Mouse (Mus musculus) A20 (cell line): ENCODE results near the gene Enpp1.
A peak's percentile ranks its signal among the peaks of the same experiment; 100 is the strongest.

Experiments used
- DNase-seq: peaks from one replicate; pipeline ENCODE4 v3.0.0-alpha.2; 2011; ENCODE audit warnings: low read depth, low spot score

Enpp1 gene

GRCm38 (mm10) chr10:24711071-24711470 is 888 bp downstream of the Enpp1 start:
- peak; percentile 74 for DNase-seq

- peak; percentile 69 for DNase-seq
These were observed 1.6 kb downstream of the Enpp1 start for GRCm38 (mm10) chr10:24710361-24710760.

GRCm38 (mm10) chr10:24707745-24708144 is 4.2 kb downstream of the Enpp1 start:
- no peak for DNase-seq

GRCm38 (mm10) chr10:24706431-24707140 is 5.4 kb downstream of the Enpp1 start:
- no peak for DNase-seq

- DNase-seq, result no peak
These were observed 9.3 kb downstream of the Enpp1 start for GRCm38 (mm10) chr10:24702698-24703097.

GRCm38 (mm10) chr10:24698131-24698775 is 13.7 kb downstream of the Enpp1 start:
- no peak for DNase-seq

GRCm38 (mm10) chr10:24696761-24697160 is 15.2 kb downstream of the Enpp1 start:
- DNase-seq, result no peak

GRCm38 (mm10) chr10:24695786-24696185 is 16.2 kb downstream of the Enpp1 start:
- no peak for DNase-seq

- DNase-seq, result no peak
These were observed 29.3 kb downstream of the Enpp1 start for GRCm38 (mm10) chr10:24682518-24683104.

- no peak for DNase-seq
These were observed 34.3 kb downstream of the Enpp1 start for GRCm38 (mm10) chr10:24677681-24678080.

- no peak for DNase-seq
These were observed 37.7 kb downstream of the Enpp1 start for GRCm38 (mm10) chr10:24674261-24674660.

GRCm38 (mm10) chr10:24672948-24673347 is 39.0 kb downstream of the Enpp1 start:
- DNase-seq, result no peak

GRCm38 (mm10) chr10:24670548-24670947 is 41.4 kb downstream of the Enpp1 start:
- no peak for DNase-seq

- DNase-seq, result no peak
These were observed 60.9 kb downstream of the Enpp1 start for GRCm38 (mm10) chr10:24650990-24651569.

GRCm38 (mm10) chr10:24647996-24648738 is 63.8 kb downstream of the Enpp1 start:
- no peak for DNase-seq

- DNase-seq, result no peak
These were observed 66.8 kb downstream of the Enpp1 start for GRCm38 (mm10) chr10:24645169-24645568.

GRCm38 (mm10) chr10:24642796-24643580 is 69.0 kb downstream of the Enpp1 start:
- peak; percentile 34 for DNase-seq

- DNase-seq, result no peak
These were observed 70.4 kb downstream of the Enpp1 start for GRCm38 (mm10) chr10:24641416-24642140.

GRCm38 (mm10) chr10:24640186-24640875 is 71.6 kb downstream of the Enpp1 start:
- DNase-seq, result no peak

- no peak for DNase-seq
These were observed 72.4 kb downstream of the Enpp1 start for GRCm38 (mm10) chr10:24639596-24639995.
